14 mouse cellular contexts compared by ENCODE assay signal in the genomic region with DNA sequence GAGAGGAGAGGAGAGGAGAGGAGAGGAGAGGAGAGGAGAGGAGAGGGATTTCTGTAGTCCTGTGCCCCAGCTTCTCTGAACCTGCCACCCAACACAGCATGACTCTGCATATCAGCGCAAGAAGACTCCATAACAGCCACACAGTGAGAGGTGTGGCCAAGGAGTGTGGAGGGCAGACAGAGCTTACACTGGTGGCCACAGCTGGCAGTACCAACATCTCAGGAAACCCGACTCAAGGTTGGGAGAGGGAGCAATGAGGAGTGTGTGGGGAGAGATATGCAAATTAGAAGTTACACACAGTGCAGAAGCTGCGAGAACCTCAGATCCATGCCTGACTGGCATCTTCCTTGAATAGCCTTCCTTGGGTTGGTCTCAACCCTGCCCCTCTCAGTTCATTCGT.
A peak's percentile ranks its signal among the peaks of the same experiment; 100 is the strongest.
DNase-seq lines count a peak whose midpoint lies in the region; ATAC-seq and TF ChIP-seq lines count a peak whose summit lies in the region.
"Had no signal": no experiment of that assay in that cellular context is flagged by ENCODE, and none has a peak within 500 bp of the region (broad histone marks: within the 10 kb centered on the region; RNA-seq: fewer than 3 reads in every experiment).

No protein-coding gene starts in this region.

- ATAC-seq in erythroid progenitor cell, adult 5-6 weeks (replicated peaks; ENCODE audit: low FRiP score, poor library complexity, severe bottlenecking) = peak; percentile 81
- ATAC-seq in liver, postnatal 0 days = peak; percentile 88
- ATAC-seq: Patski had no signal

- WGBS in liver, postnatal 0 days (ENCODE audit: insufficient replicate concordance) = 26% methylated on average over 4 of the region's 4 CpGs
- 77% methylated on average over 4 of the region's 4 CpGs for WGBS in forebrain, embryonic 10.5 days

- H3K4me1 ChIP-seq in liver, postnatal 0 days (ENCODE audit: insufficient read depth) = peaks cover 38% of the 10 kb centered on the region
- peaks cover 22% of the 10 kb centered on the region for H3K4me1 ChIP-seq in forebrain, embryonic 10.5 days

- peak overlapping the region; percentile 13; the same call in 1 of the 2 replicates for H3K4me3 ChIP-seq in liver, postnatal 0 days (ENCODE audit: low read depth, low read length)
- no peak overlapping the region for H3K4me3 ChIP-seq in forebrain, embryonic 10.5 days
- H3K4me3 ChIP-seq: hindbrain, embryonic 12.5 days; neural tube, embryonic 12.5 days had no signal

- H3K27me3 ChIP-seq in liver, postnatal 0 days (ENCODE audit: insufficient read depth, low read length) = no peaks in the 10 kb centered on the region
- H3K27me3 ChIP-seq in forebrain, embryonic 10.5 days (ENCODE audit: poor library complexity, severe bottlenecking) = peaks cover 20% of the 10 kb centered on the region; the same call in 1 of the 2 replicates
- H3K27me3 ChIP-seq: hindbrain, embryonic 12.5 days; neural tube, embryonic 12.5 days; Patski had no signal

- no peaks in the 10 kb centered on the region for H3K9me3 ChIP-seq in liver, postnatal 0 days (ENCODE audit: low read length)
- no peaks in the 10 kb centered on the region for H3K9me3 ChIP-seq in forebrain, embryonic 10.5 days
- H3K9me3 ChIP-seq: hindbrain, embryonic 12.5 days; neural tube, embryonic 12.5 days had no signal

- peak; percentile 22; the same call in 1 of the 2 replicates for TF ChIP-seq CTCF in liver, postnatal 0 days (IDR thresholded peaks at IDR 0.05; ENCODE audit: low read depth)

- H3K9ac ChIP-seq in liver, postnatal 0 days (replicated peaks) = no peak overlapping the region
- H3K9ac ChIP-seq: hindbrain, embryonic 12.5 days; lung, embryonic 14.5 days; neural tube, embryonic 12.5 days had no signal

- no peaks in the 10 kb centered on the region for H3K36me3 ChIP-seq in liver, postnatal 0 days (replicated peaks; ENCODE audit: insufficient read depth, low read length)
- H3K36me3 ChIP-seq in forebrain, embryonic 10.5 days (replicated peaks) = no peaks in the 10 kb centered on the region
- H3K36me3 ChIP-seq: hindbrain, embryonic 12.5 days; neural tube, embryonic 12.5 days had no signal

- peak overlapping the region; percentile 86 for H3K27ac ChIP-seq in liver, postnatal 0 days (ENCODE audit: low read depth)
- no peak overlapping the region for H3K27ac ChIP-seq in forebrain, embryonic 10.5 days
- H3K27ac ChIP-seq: hindbrain, embryonic 12.5 days; neural tube, embryonic 12.5 days had no signal

- peak overlapping the region; percentile 61 for H3K4me2 ChIP-seq in liver, postnatal 0 days (ENCODE audit: low read depth, low read length)
- H3K4me2 ChIP-seq: hindbrain, embryonic 12.5 days; lung, embryonic 14.5 days; neural tube, embryonic 12.5 days had no signal

- peak; percentile 77; the same call in 1 of the 2 replicates for TF ChIP-seq EP300 in liver, postnatal 0 days (IDR thresholded peaks at IDR 0.05; ENCODE audit: low read depth)

- peak; percentile 51 for DNase-seq in spleen, adult 12 weeks (ENCODE audit: low spot score)
- DNase-seq in spleen, adult 18-20 months = no peak
- peak; percentile 59 for DNase-seq in liver, postnatal 0 days
- no peak for DNase-seq in layer of hippocampus, postnatal 10 days (ENCODE audit: low spot score in 2 of 2)
- DNase-seq in testis, postnatal 10 days (ENCODE audit: low spot score) = no peak
- no peak for DNase-seq in forebrain, embryonic 10.5 days (ENCODE audit: extremely low spot score, low spot score)
- no peak for DNase-seq in left cerebral cortex, adult 9 months (ENCODE audit: low spot score in 2 of 2)
- DNase-seq: kidney, adult 8-10 months; lung, embryonic 14.5 days; midbrain, embryonic 14.5 days had no signal

Comparison
In these comparisons a context has a peak if more than half of its experiments do, and no peak if none do; other contexts are left out.
1. DNase-seq: peak in spleen, adult 12 weeks (single experiment) and liver, postnatal 0 days (single experiment); none in spleen, adult 18-20 months (0 of 2), layer of hippocampus, postnatal 10 days (0 of 2), testis, postnatal 10 days (single experiment), forebrain, embryonic 10.5 days (single experiment) and left cerebral cortex, adult 9 months (0 of 2).